Mouse (Mus musculus): ENCODE measurements around the gene Lin7a. TPM values are rescaled to one million over a fixed set of nuclear protein-coding genes. Genes with fewer than 3 reads are reported as not detected.
"Not testable (repeated sequence)": the region's sequence is repeated elsewhere in the genome, so short reads cannot be mapped to it uniquely, and the experiment has no call there.

The Lin7a gene
- polyA plus RNA-seq, 1 experiment from 2014 or later, result 4.5 TPM

GRCm38 (mm10) chr10:107238151-107238860, 33.2 kb upstream of the Lin7a start:
- no peak overlapping the region for H3K9ac ChIP-seq
- H3K27ac ChIP-seq, result no peak overlapping the region
- H3K4me3 ChIP-seq, result no peak overlapping the region
- no peaks in the 10 kb centered on the region for H3K36me3 ChIP-seq
- H3K27me3 ChIP-seq, result no peaks in the 10 kb centered on the region
- ATAC-seq (ENCODE audit: insufficient number of reproducible peaks, insufficient read depth, low FRiP score, low TSS enrichment, low read depth), result no peak
- no peaks in the 10 kb centered on the region for H3K9me3 ChIP-seq
- no peak overlapping the region for H3K4me2 ChIP-seq
- 53% methylated on average over 2 of the region's 2 CpGs for WGBS
- H3K4me1 ChIP-seq, result no peaks in the 10 kb centered on the region

- WGBS, result 74% methylated on average over 3 of the region's 3 CpGs
- Histone ChIP-seq H3K9me3 (no peaks in the 10 kb centered on the region), H3K4me3 (no peak overlapping the region), H3K4me1 (no peaks in the 10 kb centered on the region), H3K36me3 (no peaks in the 10 kb centered on the region), H3K27ac (no peak overlapping the region), H3K4me2 (no peak overlapping the region), H3K9ac (no peak overlapping the region), H3K27me3 (no peaks in the 10 kb centered on the region)
- ATAC-seq (ENCODE audit: insufficient number of reproducible peaks, insufficient read depth, low FRiP score, low TSS enrichment, low read depth), result no peak
Measured at GRCm38 (mm10) chr10:107238861-107239435, 32.5 kb upstream of the Lin7a start.

GRCm38 (mm10) chr10:107239651-107240330, 31.7 kb upstream of the Lin7a start:
- H3K4me3 ChIP-seq, result no peak overlapping the region
- no peaks in the 10 kb centered on the region for H3K9me3 ChIP-seq
- H3K27me3 ChIP-seq, result no peaks in the 10 kb centered on the region
- H3K36me3 ChIP-seq, result no peaks in the 10 kb centered on the region
- H3K9ac ChIP-seq, result no peak overlapping the region
- 78% methylated on average over 2 of the region's 2 CpGs for WGBS
- H3K4me2 ChIP-seq, result no peak overlapping the region
- no peak for ATAC-seq (ENCODE audit: insufficient number of reproducible peaks, insufficient read depth, low FRiP score, low TSS enrichment, low read depth)
- H3K27ac ChIP-seq, result no peak overlapping the region
- H3K4me1 ChIP-seq, result no peaks in the 10 kb centered on the region

- Histone ChIP-seq H3K4me3 (no peak overlapping the region), H3K9ac (no peak overlapping the region), H3K27me3 (no peaks in the 10 kb centered on the region), H3K27ac (no peak overlapping the region), H3K9me3 (no peaks in the 10 kb centered on the region), H3K36me3 (no peaks in the 10 kb centered on the region), H3K4me1 (no peaks in the 10 kb centered on the region), H3K4me2 (no peak overlapping the region)
- no peak for ATAC-seq (ENCODE audit: insufficient number of reproducible peaks, insufficient read depth, low FRiP score, low TSS enrichment, low read depth)
- WGBS, result 73% methylated on average over 1 of the region's 1 CpGs
Measured at GRCm38 (mm10) chr10:107240446-107240845, 31.0 kb upstream of the Lin7a start.

- Histone ChIP-seq H3K27ac (no peak overlapping the region), H3K9ac (no peak overlapping the region), H3K27me3 (no peaks in the 10 kb centered on the region), H3K4me1 (no peaks in the 10 kb centered on the region), H3K36me3 (no peaks in the 10 kb centered on the region), H3K4me2 (no peak overlapping the region), H3K4me3 (no peak overlapping the region), H3K9me3 (no peaks in the 10 kb centered on the region)
- 86% methylated on average over 3 of the region's 3 CpGs for WGBS
- ATAC-seq (ENCODE audit: insufficient number of reproducible peaks, insufficient read depth, low FRiP score, low TSS enrichment, low read depth), result no peak
Measured at GRCm38 (mm10) chr10:107240986-107241385, 30.5 kb upstream of the Lin7a start.

- no peak overlapping the region for H3K27ac ChIP-seq
- H3K36me3 ChIP-seq, result no peaks in the 10 kb centered on the region
- H3K27me3 ChIP-seq, result no peaks in the 10 kb centered on the region
- no peaks in the 10 kb centered on the region for H3K4me1 ChIP-seq
- H3K4me2 ChIP-seq, result no peak overlapping the region
- no peak for ATAC-seq (ENCODE audit: insufficient number of reproducible peaks, insufficient read depth, low FRiP score, low TSS enrichment, low read depth)
- no peak overlapping the region for H3K4me3 ChIP-seq
- no peak overlapping the region for H3K9ac ChIP-seq
- H3K9me3 ChIP-seq, result no peaks in the 10 kb centered on the region
Measured at GRCm38 (mm10) chr10:107241406-107241805, 30.1 kb upstream of the Lin7a start.

GRCm38 (mm10) chr10:107241999-107242398, 29.5 kb upstream of the Lin7a start:
- not testable (repeated sequence) for H3K36me3 ChIP-seq; H3K9me3 ChIP-seq; H3K27ac ChIP-seq; ATAC-seq (ENCODE audit: insufficient number of reproducible peaks, insufficient read depth, low FRiP score, low TSS enrichment, low read depth); H3K4me2 ChIP-seq; H3K4me1 ChIP-seq; H3K27me3 ChIP-seq; H3K4me3 ChIP-seq; H3K9ac ChIP-seq
- 88% methylated on average over 1 of the region's 1 CpGs for WGBS

GRCm38 (mm10) chr10:107242696-107243400, 28.6 kb upstream of the Lin7a start:
- no peaks in the 10 kb centered on the region for H3K9me3 ChIP-seq
- H3K9ac ChIP-seq, result no peak overlapping the region
- ATAC-seq (ENCODE audit: insufficient number of reproducible peaks, insufficient read depth, low FRiP score, low TSS enrichment, low read depth), result no peak
- H3K36me3 ChIP-seq, result no peaks in the 10 kb centered on the region
- no peak overlapping the region for H3K27ac ChIP-seq
- WGBS, result 69% methylated on average over 1 of the region's 1 CpGs
- no peaks in the 10 kb centered on the region for H3K27me3 ChIP-seq
- H3K4me1 ChIP-seq, result no peaks in the 10 kb centered on the region
- no peak overlapping the region for H3K4me3 ChIP-seq
- no peak overlapping the region for H3K4me2 ChIP-seq

- Histone ChIP-seq H3K4me3 (no peak overlapping the region), H3K9ac (no peak overlapping the region), H3K9me3 (no peaks in the 10 kb centered on the region), H3K4me1 (no peaks in the 10 kb centered on the region), H3K4me2 (no peak overlapping the region), H3K27ac (no peak overlapping the region), H3K27me3 (no peaks in the 10 kb centered on the region), H3K36me3 (no peaks in the 10 kb centered on the region)
- 69% methylated on average over 2 of the region's 2 CpGs for WGBS
- ATAC-seq (ENCODE audit: insufficient number of reproducible peaks, insufficient read depth, low FRiP score, low TSS enrichment, low read depth), result no peak
Measured at GRCm38 (mm10) chr10:107244211-107244610, 27.3 kb upstream of the Lin7a start.

- no peaks in the 10 kb centered on the region for H3K27me3 ChIP-seq
- no peaks in the 10 kb centered on the region for H3K36me3 ChIP-seq
- no peak overlapping the region for H3K27ac ChIP-seq
- WGBS, result 87% methylated on average over 4 of the region's 4 CpGs
- no peak overlapping the region for H3K4me2 ChIP-seq
- no peak overlapping the region for H3K4me3 ChIP-seq
- no peak for ATAC-seq (ENCODE audit: insufficient number of reproducible peaks, insufficient read depth, low FRiP score, low TSS enrichment, low read depth)
- H3K9ac ChIP-seq, result no peak overlapping the region
- no peaks in the 10 kb centered on the region for H3K4me1 ChIP-seq
- no peaks in the 10 kb centered on the region for H3K9me3 ChIP-seq
Measured at GRCm38 (mm10) chr10:107244691-107245530, 26.6 kb upstream of the Lin7a start.

- no peaks in the 10 kb centered on the region for H3K36me3 ChIP-seq
- no peak overlapping the region for H3K9ac ChIP-seq
- 71% methylated on average over 2 of the region's 2 CpGs for WGBS
- H3K4me3 ChIP-seq, result no peak overlapping the region
- H3K27ac ChIP-seq, result no peak overlapping the region
- no peak for ATAC-seq (ENCODE audit: insufficient number of reproducible peaks, insufficient read depth, low FRiP score, low TSS enrichment, low read depth)
- no peaks in the 10 kb centered on the region for H3K9me3 ChIP-seq
- no peaks in the 10 kb centered on the region for H3K4me1 ChIP-seq
- H3K27me3 ChIP-seq, result no peaks in the 10 kb centered on the region
- H3K4me2 ChIP-seq, result no peak overlapping the region
Measured at GRCm38 (mm10) chr10:107245531-107245840, 26.0 kb upstream of the Lin7a start.
